Mouse (Mus musculus) left cerebral cortex, postnatal 25 days (tissue): ENCODE measurements around the gene Usp3. TPM values are rescaled to one million over a fixed set of nuclear protein-coding genes. Genes with fewer than 3 reads are reported as not detected.

Experiments used
- DNase-seq, 2 experiments: peaks; one replicate each; pipeline ENCODE4 v3.0.0; 2022; ENCODE audit warnings: low spot score in 2 of 2, mixed read lengths in 1 of 2
- intact Hi-C: fragments of 180-260 bp; cut with DNase I; formaldehyde crosslinking; loops from one replicate; pipeline ENCODE4 v1.15.1; 2025
- total RNA-seq, 2 experiments: library from RNA; stranded (reverse); gene quantifications; 2 replicates each; pipeline ENCODE4 v1.2.3; 2021

Gene Usp3
- total RNA-seq, 2 experiments from 2014 or later: 30.5 to 30.8 TPM

- DNase-seq: no peak
- intact Hi-C loops: loop anchor here (5.0 kb wide), 1 partner anchor 80 kb away; no protein-coding TSS in a partner anchor
These were observed 115.2 kb downstream of the Usp3 start for GRCm38 (mm10) chr9:66477785-66478184.

GRCm38 (mm10) chr9:66465087-66465486 lies 127.9 kb downstream of the Usp3 start:
- intact Hi-C loops: loop anchor here (10.0 kb wide), 1 partner anchor 320 kb away; no protein-coding TSS in a partner anchor

More at GRCm38 (mm10) chr9:66465087-66465486, 127.9 kb downstream of the Usp3 start:
- no peak for DNase-seq

Other genes with a start within 250 kb of the Usp3 start
- gene Herc1, start 242.7 kb downstream of the Usp3 start, total RNA-seq: 100 to 1,000 TPM; 112 to 119 TPM
- gene Fbxl22, start 78.5 kb downstream of the Usp3 start, total RNA-seq: under 1 TPM; 0.34 TPM
- 10 to 100 TPM; 11.8 to 15.0 TPM for gene Car12, start 120.5 kb upstream of the Usp3 start, total RNA-seq
- gene Aph1b, start 202.3 kb upstream of the Usp3 start, total RNA-seq: 10 to 100 TPM; 20.2 to 21.5 TPM
- gene Gm10647, start 203.9 kb upstream of the Usp3 start, total RNA-seq: under 1 TPM; 0.28 to 0.41 TPM
- gene Aph1c, start 241.6 kb upstream of the Usp3 start, total RNA-seq: 1 to 10 TPM; 6.8 to 7.0 TPM